Mouse (Mus musculus) cerebellum, adult 2 months (tissue): Measurements from ENCODE around the gene Sbf2.

Experiments used
- CTCF ChIP-seq: fragments of 200-500 bp; IDR thresholded peaks from 2 replicates; pipeline ENCODE4 v1.5.1; 2011; ENCODE audit warnings: low read depth, mild to moderate bottlenecking, control low read depth, low read length, moderate library complexity, borderline replicate concordance; ENCODE audit not compliant: insufficient read depth
- POLR2A ChIP-seq: fragments of 200-500 bp; IDR thresholded peaks from 2 replicates; pipeline ENCODE4 v1.6.1; 2011; ENCODE audit warnings: low read length, control low read depth, borderline replicate concordance; ENCODE audit not compliant: insufficient read depth

GRCm38 (mm10) chr7:110286838-110287475, 327.8 kb downstream of the Sbf2 start:
- TF ChIP-seq CTCF (peak; percentile 97), POLR2A (no peak)
